In the genomic region with DNA sequence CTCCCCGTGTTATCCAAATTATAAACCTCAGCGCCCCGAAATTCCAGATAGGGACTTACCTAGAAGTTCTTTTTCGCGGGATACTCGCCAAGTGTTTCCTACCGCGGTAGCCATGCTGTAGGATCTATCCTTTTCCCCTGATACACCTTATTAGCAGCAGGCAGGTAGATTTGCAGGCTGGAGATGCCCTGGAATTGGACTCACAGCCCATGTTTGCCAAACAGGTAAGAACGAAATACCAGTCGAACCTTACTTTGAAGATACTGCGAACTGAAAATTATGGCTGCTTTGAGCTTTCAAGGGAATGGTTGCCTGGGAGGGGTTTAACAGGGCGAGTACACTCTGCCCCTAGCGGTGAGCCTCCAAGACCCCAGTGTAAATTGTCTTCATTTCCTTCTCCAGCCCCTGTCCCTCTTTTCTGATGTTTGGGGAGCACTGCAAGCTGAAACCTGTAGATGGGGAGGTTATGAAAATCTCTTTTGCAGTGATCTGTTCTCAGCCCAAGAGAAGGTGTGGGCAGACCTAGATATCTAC, we compare ENCODE assay signal across 8 mouse cellular contexts.
DNase-seq lines count a peak whose midpoint lies in the region; ATAC-seq and TF ChIP-seq lines count a peak whose summit lies in the region.

No protein-coding gene starts in this region.

- 23% methylated on average over 13 of the region's 13 CpGs for WGBS in lung, embryonic 16.5 days
- WGBS in forebrain, embryonic 11.5 days = 30% methylated on average over 13 of the region's 13 CpGs
- 29% methylated on average over 13 of the region's 13 CpGs for WGBS in neural tube, embryonic 12.5 days
- WGBS in thymus, adult 2 months = 27% methylated on average over 13 of the region's 13 CpGs

- DNase-seq in lung, postnatal 36 days = no peak
- DNase-seq in forebrain, embryonic 11.5 days (ENCODE audit: low spot score) = peak; percentile 56
- peak; percentile 9 for DNase-seq in kidney, postnatal 14 days
- no peak for DNase-seq in thymus, adult 2 months
- no peak for DNase-seq in gastrocnemius, postnatal 36 days
- no peak for DNase-seq in gastrocnemius, postnatal 4 days (ENCODE audit: low spot score in 2 of 2)

- peak overlapping the region; percentile 50 for H3K4me2 ChIP-seq in lung, embryonic 16.5 days (ENCODE audit: low read depth, low read length)
- peak overlapping the region; percentile 33; the same call in 1 of the 2 replicates for H3K4me2 ChIP-seq in forebrain, embryonic 11.5 days (ENCODE audit: low read depth, low read length, severe bottlenecking)
- H3K4me2 ChIP-seq in neural tube, embryonic 12.5 days (replicated peaks) = peak overlapping the region; percentile 48

- no peak for TF ChIP-seq POLR2A in thymus, adult 2 months (IDR thresholded peaks at IDR 0.05; ENCODE audit: control insufficient read depth, extremely low read depth, insufficient read depth, low read length, poor library complexity)

- TF ChIP-seq CTCF in thymus, adult 2 months (IDR thresholded peaks at IDR 0.05; ENCODE audit: borderline replicate concordance, control insufficient read depth, extremely low read depth, insufficient read depth, low read length, poor library complexity) = no peak

- no peak for ATAC-seq in lung, embryonic 16.5 days (ENCODE audit: low read depth)
- no peak for ATAC-seq in forebrain, embryonic 11.5 days (replicated peaks; ENCODE audit: low FRiP score)
- ATAC-seq in neural tube, embryonic 12.5 days (ENCODE audit: low FRiP score, low read depth) = no peak

- intact Hi-C loops in gastrocnemius, postnatal 36 days (cut with DNase I) = no loop called here

- H3K27ac ChIP-seq in lung, embryonic 16.5 days (ENCODE audit: low read length) = no peak overlapping the region
- no peak overlapping the region for H3K27ac ChIP-seq in forebrain, embryonic 11.5 days (ENCODE audit: low read depth, low read length)
- H3K27ac ChIP-seq in neural tube, embryonic 12.5 days = no peak overlapping the region
- H3K27ac ChIP-seq in thymus, adult 2 months (ENCODE audit: control insufficient read depth, insufficient read depth, low read length) = no peak overlapping the region

- no peaks in the 10 kb centered on the region for H3K36me3 ChIP-seq in lung, embryonic 16.5 days (ENCODE audit: control insufficient read depth, insufficient read depth, low read length)
- no peaks in the 10 kb centered on the region for H3K36me3 ChIP-seq in forebrain, embryonic 11.5 days (ENCODE audit: control insufficient read depth, insufficient read depth, low read length)
- H3K36me3 ChIP-seq in neural tube, embryonic 12.5 days = no peaks in the 10 kb centered on the region
- no peaks in the 10 kb centered on the region for H3K36me3 ChIP-seq in thymus, adult 2 months (ENCODE audit: control insufficient read depth, insufficient read depth, low read length)

- no peaks in the 10 kb centered on the region for H3K27me3 ChIP-seq in lung, embryonic 16.5 days (ENCODE audit: control insufficient read depth, insufficient read depth, low read depth, low read length)
- no peaks in the 10 kb centered on the region for H3K27me3 ChIP-seq in forebrain, embryonic 11.5 days (ENCODE audit: control insufficient read depth, insufficient read depth, low read length)
- H3K27me3 ChIP-seq in neural tube, embryonic 12.5 days (replicated peaks) = no peaks in the 10 kb centered on the region
- H3K27me3 ChIP-seq in thymus, adult 2 months (ENCODE audit: control insufficient read depth, insufficient read depth, low read length) = no peaks in the 10 kb centered on the region

- H3K4me3 ChIP-seq in lung, embryonic 16.5 days (ENCODE audit: low read length) = peak overlapping the region; percentile 46
- peak overlapping the region; percentile 26 for H3K4me3 ChIP-seq in forebrain, embryonic 11.5 days (ENCODE audit: low read depth, low read length)
- H3K4me3 ChIP-seq in neural tube, embryonic 12.5 days = peak overlapping the region; percentile 19; the same call in 1 of the 2 replicates
- H3K4me3 ChIP-seq in thymus, adult 2 months (ENCODE audit: control insufficient read depth, insufficient read depth, low read length) = no peak overlapping the region

- no peaks in the 10 kb centered on the region for H3K9me3 ChIP-seq in lung, embryonic 16.5 days (ENCODE audit: control insufficient read depth, low read length)
- no peaks in the 10 kb centered on the region for H3K9me3 ChIP-seq in forebrain, embryonic 11.5 days (ENCODE audit: control insufficient read depth, low read length)
- H3K9me3 ChIP-seq in neural tube, embryonic 12.5 days = no peaks in the 10 kb centered on the region

- H3K9ac ChIP-seq in lung, embryonic 16.5 days (ENCODE audit: low read length) = peak overlapping the region; percentile 24; the same call in 1 of the 2 replicates
- no peak overlapping the region; the same call in 1 of the 2 replicates for H3K9ac ChIP-seq in forebrain, embryonic 11.5 days (ENCODE audit: low read length)
- H3K9ac ChIP-seq in neural tube, embryonic 12.5 days = no peak overlapping the region

- no peaks in the 10 kb centered on the region for H3K4me1 ChIP-seq in lung, embryonic 16.5 days (replicated peaks; ENCODE audit: control insufficient read depth, insufficient read depth, low read length)
- no peaks in the 10 kb centered on the region for H3K4me1 ChIP-seq in forebrain, embryonic 11.5 days (replicated peaks; ENCODE audit: control insufficient read depth, insufficient read depth, low read length)
- H3K4me1 ChIP-seq in neural tube, embryonic 12.5 days = no peaks in the 10 kb centered on the region
- H3K4me1 ChIP-seq in thymus, adult 2 months (replicated peaks; ENCODE audit: control insufficient read depth, insufficient read depth, low read length) = no peaks in the 10 kb centered on the region

Comparison
In these comparisons a context has a peak if more than half of its experiments do, and no peak if none do; other contexts are left out.
1. DNase-seq: peak in forebrain, embryonic 11.5 days (single experiment) and kidney, postnatal 14 days (single experiment); none in lung, postnatal 36 days (single experiment), thymus, adult 2 months (single experiment), gastrocnemius, postnatal 36 days (0 of 2) and gastrocnemius, postnatal 4 days (0 of 2).
2. Peak in every context shown above with its lines, with median percentiles within 50 percentile points of each other: H3K4me2 ChIP-seq.